Mouse (Mus musculus) ES-E14 (cell line): ENCODE measurements around the gene Gm5565.

Experiments
- CHD2 ChIP-seq: IDR thresholded peaks from 2 replicates; pipeline ENCODE4 v1.6.1; 2014; ENCODE audit warnings: mild to moderate bottlenecking, low read depth, low read length, inconsistent platforms
- HCFC1 ChIP-seq: IDR thresholded peaks from 2 replicates; pipeline ENCODE4 v1.6.1; 2012; ENCODE audit warnings: low read length, inconsistent platforms, borderline replicate concordance; ENCODE audit not compliant: insufficient read depth
- MAFK ChIP-seq: IDR thresholded peaks from 2 replicates; pipeline ENCODE4 v1.6.1; 2014; ENCODE audit warnings: mild to moderate bottlenecking, low read depth, low read length, inconsistent platforms; ENCODE audit not compliant: insufficient read depth
- ZC3H11A ChIP-seq: IDR thresholded peaks from 2 replicates; pipeline ENCODE4 v1.6.1; 2012; ENCODE audit warnings: low read depth, mild to moderate bottlenecking, inconsistent platforms, low read length, borderline replicate concordance

DNA sequence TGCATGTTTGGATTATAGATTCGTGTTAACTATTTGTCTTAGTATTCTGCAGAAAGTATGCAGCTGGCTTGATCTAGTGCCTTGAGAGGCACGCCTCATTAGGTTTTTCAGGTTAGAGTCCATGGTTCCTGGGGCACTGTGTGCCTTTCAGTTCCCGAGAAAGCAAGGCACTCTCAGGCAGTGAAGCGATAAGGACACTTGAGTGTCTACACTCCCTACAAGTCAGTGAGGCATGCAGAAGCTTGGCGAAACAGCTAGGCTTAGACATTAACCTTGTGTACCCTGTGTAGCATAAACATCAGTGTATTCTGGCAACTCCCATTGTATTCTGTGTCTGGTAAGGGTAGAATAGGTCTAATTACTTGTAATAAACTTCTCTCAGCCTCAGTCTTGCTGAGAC is 45.2 kb upstream of the Gm5565 start:
- TF ChIP-seq HCFC1 (no peak), CHD2 (no peak), MAFK (no peak), ZC3H11A (no peak)
